Mouse (Mus musculus): ENCODE results near the gene Rps4x. TPM values are rescaled to one million over a fixed set of nuclear protein-coding genes. Genes with fewer than 3 reads are reported as not detected.
"Not testable (repeated sequence)": the region's sequence is repeated elsewhere in the genome, so short reads cannot be mapped to it uniquely, and the experiment has no call there.

The Rps4x gene
- polyA plus RNA-seq (2016; fragmentation: Nextera tagmentation; extraction: Ambion mirVana) = 660 and 671 TPM in 2 replicates

GRCm38 (mm10) chrX:102188712-102189497 is at the start of gene Rps4x:
TSS of gene Rps4x (minus strand) at chrX:102189394.
- Histone ChIP-seq H3K27me3 (0 out of 2 replicates have a peak, but pooled peaks cover 5% of the 10 kb centered on the region), H3K36me3 (peaks cover 11% of the 10 kb centered on the region)
- peak; percentile 68; the same call in 1 of the 2 replicates for ATAC-seq (ENCODE audit: insufficient number of reproducible peaks, insufficient read depth, low FRiP score, low TSS enrichment)

GRCm38 (mm10) chrX:102219126-102219525 is 29.9 kb upstream of the Rps4x start:
- no peaks in the 10 kb centered on the region for H3K9me3 ChIP-seq
- no peak overlapping the region for H3K4me3 ChIP-seq
- H3K9ac ChIP-seq = no peak overlapping the region

More at GRCm38 (mm10) chrX:102188712-102189497, at the start of gene Rps4x:
- Histone ChIP-seq H3K4me1 (no peaks in the 10 kb centered on the region), H3K9me3 (no peaks in the 10 kb centered on the region), H3K9ac (peak within 1 kb of the TSS; percentile 73), H3K27ac (peak within 1 kb of the TSS; percentile 87), H3K4me3 (peak within 1 kb of the TSS; percentile 53), H3K4me2 (replicated peaks) (peak within 1 kb of the TSS; percentile 58)
- WGBS = 18% methylated on average over 37 of the region's 37 CpGs

GRCm38 (mm10) chrX:102215356-102215755 is 26.2 kb upstream of the Rps4x start:
- not testable (repeated sequence) for H3K4me3 ChIP-seq; ATAC-seq (ENCODE audit: insufficient number of reproducible peaks, insufficient read depth, low FRiP score, low TSS enrichment); H3K36me3 ChIP-seq; H3K27me3 ChIP-seq; H3K27ac ChIP-seq; H3K4me1 ChIP-seq; H3K9ac ChIP-seq; H3K4me2 ChIP-seq (replicated peaks); H3K9me3 ChIP-seq
- WGBS = 38% methylated on average over 9 of the region's 9 CpGs

More at GRCm38 (mm10) chrX:102219126-102219525, 29.9 kb upstream of the Rps4x start:
- Histone ChIP-seq H3K4me1 (no peaks in the 10 kb centered on the region), H3K27me3 (no peaks in the 10 kb centered on the region; the same call in 1 of the 2 replicates), H3K36me3 (no peaks in the 10 kb centered on the region), H3K27ac (no peak overlapping the region), H3K4me2 (replicated peaks) (no peak overlapping the region)
- ATAC-seq (ENCODE audit: insufficient number of reproducible peaks, insufficient read depth, low FRiP score, low TSS enrichment) = no peak
- 8% methylated on average over 1 of the region's 1 CpGs for WGBS

DNA sequence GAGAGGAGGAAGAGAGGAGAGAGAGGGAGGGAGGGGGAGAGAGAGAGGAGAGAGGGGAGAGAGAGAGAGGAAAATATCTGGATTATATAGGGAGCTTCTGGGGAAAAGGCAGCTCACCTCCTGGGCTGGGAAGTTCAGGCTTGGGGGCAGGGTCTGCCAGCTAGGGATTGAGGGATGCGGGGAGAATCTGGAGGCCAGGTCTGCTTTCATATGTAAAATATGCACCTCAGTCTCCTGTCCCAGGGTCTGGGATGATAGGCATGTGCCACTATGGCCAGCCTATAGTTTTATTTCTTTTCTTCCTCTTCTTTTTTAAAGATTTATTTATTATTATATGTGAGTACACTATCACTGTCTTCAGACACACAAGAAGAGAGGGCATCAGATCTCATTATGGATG is 1.6 kb upstream of the Rps4x start:
- no peak overlapping the region for H3K4me2 ChIP-seq (replicated peaks)
- WGBS = 40% methylated on average over 1 of the region's 1 CpGs
- H3K27me3 ChIP-seq = 0 out of 2 replicates have a peak, but pooled peaks cover 5% of the 10 kb centered on the region
- no peak overlapping the region for H3K4me3 ChIP-seq
- H3K9me3 ChIP-seq = no peaks in the 10 kb centered on the region
- no peak overlapping the region for H3K9ac ChIP-seq
- H3K27ac ChIP-seq = no peak overlapping the region
- no peaks in the 10 kb centered on the region for H3K4me1 ChIP-seq
- ATAC-seq (ENCODE audit: insufficient number of reproducible peaks, insufficient read depth, low FRiP score, low TSS enrichment) = no peak
- 0 out of 2 replicates have a peak, but pooled peaks cover 3% of the 10 kb centered on the region for H3K36me3 ChIP-seq

- no peak for ATAC-seq (ENCODE audit: insufficient number of reproducible peaks, insufficient read depth, low FRiP score, low TSS enrichment)
- WGBS = 44% methylated on average over 5 of the region's 5 CpGs
- H3K9me3 ChIP-seq = no peaks in the 10 kb centered on the region
Measured at GRCm38 (mm10) chrX:102189581-102189980, 387 bp upstream of the Rps4x start.

GRCm38 (mm10) chrX:102187023-102187699 is 2.0 kb downstream of the Rps4x start:
- H3K36me3 ChIP-seq = peaks cover 14% of the 10 kb centered on the region
- peak overlapping the region; percentile 53 for H3K4me3 ChIP-seq
- H3K27me3 ChIP-seq = no peaks in the 10 kb centered on the region
- H3K27ac ChIP-seq = no peak overlapping the region
- WGBS = 43% methylated on average over 11 of the region's 11 CpGs
- no peaks in the 10 kb centered on the region for H3K9me3 ChIP-seq
- no peaks in the 10 kb centered on the region for H3K4me1 ChIP-seq
- no peak for ATAC-seq (ENCODE audit: insufficient number of reproducible peaks, insufficient read depth, low FRiP score, low TSS enrichment)
- peak overlapping the region; percentile 58 for H3K4me2 ChIP-seq (replicated peaks)
- peak overlapping the region; percentile 73 for H3K9ac ChIP-seq

More at GRCm38 (mm10) chrX:102189581-102189980, 387 bp upstream of the Rps4x start:
- Histone ChIP-seq H3K4me1 (no peaks in the 10 kb centered on the region), H3K9ac (no peak overlapping the region), H3K4me2 (replicated peaks) (no peak overlapping the region), H3K4me3 (no peak overlapping the region), H3K36me3 (peaks cover 4% of the 10 kb centered on the region; the same call in 1 of the 2 replicates), H3K27me3 (0 out of 2 replicates have a peak, but pooled peaks cover 5% of the 10 kb centered on the region), H3K27ac (no peak overlapping the region)

DNA sequence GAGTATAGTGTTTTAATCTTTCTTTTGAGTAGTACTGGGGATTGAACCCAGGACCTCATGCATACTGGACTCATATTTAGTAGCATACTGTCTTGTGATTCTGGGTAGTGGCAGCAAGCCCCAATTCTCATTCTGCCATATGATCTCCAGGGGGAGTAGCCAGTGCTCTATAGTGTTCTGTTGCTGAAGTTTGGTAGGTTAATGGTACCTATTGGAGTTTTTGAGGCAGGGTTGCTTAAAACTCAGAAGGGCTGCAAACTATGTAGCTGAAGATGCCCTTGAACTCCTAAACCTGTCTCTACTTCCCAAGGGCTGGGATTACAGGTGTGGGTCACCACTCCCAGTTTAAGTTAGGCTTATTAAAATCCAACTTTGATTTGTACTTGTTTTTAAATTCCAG is 6.6 kb downstream of the Rps4x start:
- no peak for ATAC-seq (ENCODE audit: insufficient number of reproducible peaks, insufficient read depth, low FRiP score, low TSS enrichment)
- no peaks in the 10 kb centered on the region for H3K9me3 ChIP-seq
- no peaks in the 10 kb centered on the region for H3K4me1 ChIP-seq
- no peaks in the 10 kb centered on the region for H3K27me3 ChIP-seq
- H3K9ac ChIP-seq = no peak overlapping the region
- no peak overlapping the region for H3K27ac ChIP-seq
- H3K36me3 ChIP-seq = peaks cover 14% of the 10 kb centered on the region
- H3K4me3 ChIP-seq = no peak overlapping the region
- H3K4me2 ChIP-seq (replicated peaks) = no peak overlapping the region

DNA sequence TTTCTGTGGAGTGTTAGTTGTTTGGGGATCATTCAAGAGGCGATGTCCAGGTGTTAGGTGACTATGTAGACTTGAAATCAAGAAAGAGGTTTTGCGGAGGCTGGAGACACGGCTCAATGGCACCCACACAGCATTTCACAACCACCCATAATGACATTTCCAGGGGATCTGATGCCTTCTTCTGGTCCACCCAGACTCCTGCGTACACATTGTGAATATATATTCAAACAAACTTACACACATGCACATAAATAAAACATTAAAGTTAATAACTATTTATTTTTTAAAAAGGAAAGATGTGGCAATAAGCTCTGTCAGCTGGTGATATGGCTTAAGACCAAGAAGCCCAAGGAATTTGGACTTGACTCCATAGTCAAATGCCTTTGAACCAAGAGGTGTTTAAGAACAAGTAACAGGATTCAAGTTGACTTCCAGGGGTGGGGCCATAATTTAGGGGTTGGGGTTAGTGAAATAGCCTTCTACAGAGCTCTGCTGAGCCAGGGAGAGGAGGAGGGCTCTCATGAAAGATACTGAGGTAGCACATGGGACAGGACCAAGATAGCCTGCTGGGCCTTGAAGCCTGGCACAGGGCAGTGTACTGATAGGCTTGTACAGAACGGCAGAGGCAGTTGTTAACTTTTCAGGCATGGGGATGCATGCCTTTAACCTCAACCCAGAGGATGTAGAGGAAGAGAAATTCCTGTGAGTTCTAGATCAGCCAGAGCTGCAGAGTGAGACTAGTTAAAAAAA is 13.5 kb downstream of the Rps4x start:
- Histone ChIP-seq H3K36me3 (no peaks in the 10 kb centered on the region), H3K9ac (no peak overlapping the region), H3K4me3 (no peak overlapping the region), H3K27me3 (no peaks in the 10 kb centered on the region), H3K4me1 (no peaks in the 10 kb centered on the region), H3K9me3 (no peaks in the 10 kb centered on the region), H3K4me2 (replicated peaks) (no peak overlapping the region), H3K27ac (no peak overlapping the region)
- WGBS = 82% methylated on average over 5 of the region's 5 CpGs
- ATAC-seq (ENCODE audit: insufficient number of reproducible peaks, insufficient read depth, low FRiP score, low TSS enrichment) = no peak

- no peaks in the 10 kb centered on the region for H3K9me3 ChIP-seq
- H3K4me2 ChIP-seq (replicated peaks) = no peak overlapping the region
- no peak for ATAC-seq (ENCODE audit: insufficient number of reproducible peaks, insufficient read depth, low FRiP score, low TSS enrichment)
- no peak overlapping the region for H3K27ac ChIP-seq
- H3K9ac ChIP-seq = no peak overlapping the region
- H3K4me1 ChIP-seq = no peaks in the 10 kb centered on the region
- no peaks in the 10 kb centered on the region for H3K36me3 ChIP-seq
- no peak overlapping the region for H3K4me3 ChIP-seq
- WGBS = 64% methylated on average over 3 of the region's 3 CpGs
- 0 out of 2 replicates have a peak, but pooled peaks cover 9% of the 10 kb centered on the region for H3K27me3 ChIP-seq
Measured at GRCm38 (mm10) chrX:102170900-102171299, 18.3 kb downstream of the Rps4x start.

DNA sequence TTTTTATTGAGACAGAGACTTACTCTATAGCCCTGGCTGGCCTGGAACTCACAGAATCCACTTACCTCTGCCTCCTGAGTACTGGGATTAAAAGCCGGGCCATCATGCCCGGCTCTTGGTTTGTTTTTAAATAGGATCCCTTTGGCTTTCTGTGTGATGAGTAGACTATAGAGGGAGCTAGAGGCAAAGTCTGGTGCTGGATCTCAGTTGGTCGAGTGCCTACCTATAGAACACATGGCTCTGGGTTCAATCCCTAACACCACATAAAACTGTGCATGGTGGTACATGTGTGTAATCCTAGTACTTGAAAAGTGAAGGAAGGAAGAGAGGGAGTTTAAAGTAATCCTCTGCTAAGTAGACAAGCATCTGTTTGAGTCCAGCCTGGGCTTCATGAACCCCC is 19.1 kb downstream of the Rps4x start:
- Histone ChIP-seq H3K9ac (no peak overlapping the region), H3K9me3 (no peaks in the 10 kb centered on the region), H3K4me1 (no peaks in the 10 kb centered on the region), H3K27ac (no peak overlapping the region), H3K4me3 (no peak overlapping the region), H3K4me2 (replicated peaks) (no peak overlapping the region), H3K27me3 (0 out of 2 replicates have a peak, but pooled peaks cover 9% of the 10 kb centered on the region), H3K36me3 (no peaks in the 10 kb centered on the region)
- no peak for ATAC-seq (ENCODE audit: insufficient number of reproducible peaks, insufficient read depth, low FRiP score, low TSS enrichment)
- WGBS = 52% methylated on average over 3 of the region's 3 CpGs

GRCm38 (mm10) chrX:102169724-102170123 is 19.5 kb downstream of the Rps4x start:
- no peaks in the 10 kb centered on the region for H3K36me3 ChIP-seq
- H3K4me3 ChIP-seq = no peak overlapping the region
- no peak overlapping the region for H3K9ac ChIP-seq
- no peaks in the 10 kb centered on the region for H3K4me1 ChIP-seq
- no peaks in the 10 kb centered on the region for H3K9me3 ChIP-seq
- 54% methylated on average over 1 of the region's 1 CpGs for WGBS
- no peak overlapping the region for H3K4me2 ChIP-seq (replicated peaks)
- ATAC-seq (ENCODE audit: insufficient number of reproducible peaks, insufficient read depth, low FRiP score, low TSS enrichment) = no peak
- no peak overlapping the region for H3K27ac ChIP-seq
- H3K27me3 ChIP-seq = 0 out of 2 replicates have a peak, but pooled peaks cover 9% of the 10 kb centered on the region
